Mouse (Mus musculus) lung, adult 2 months (tissue): ENCODE data around the gene Zg16.

ENCODE experiments used
- CTCF ChIP-seq: fragments of 200-500 bp; IDR thresholded peaks from 2 replicates; pipeline ENCODE4 v1.5.1; 2011; ENCODE audit warnings: mild to moderate bottlenecking, low read length, control low read depth; ENCODE audit not compliant: insufficient read depth
- POLR2A ChIP-seq: fragments of 200-500 bp; IDR thresholded peaks from 2 replicates; pipeline ENCODE4 v1.6.1; 2011; ENCODE audit warnings: low read depth, mild to moderate bottlenecking, control low read depth, low read length, borderline replicate concordance; ENCODE audit errors: extremely low read depth

GRCm38 (mm10) chr7:127014320-127014719 lies 72.8 kb downstream of the Zg16 start, which contains the start of gene Mvp:
- TF ChIP-seq POLR2A, result peak; percentile 80
- TF ChIP-seq CTCF, result no peak
